Mouse (Mus musculus) cerebellum, postnatal 4 days (tissue): ENCODE results near the gene Nr1h3.
"Not testable (repeated sequence)": the region's sequence is repeated elsewhere in the genome, so short reads cannot be mapped to it uniquely, and the experiment has no call there.

ENCODE experiments used
- DNase-seq, 2 experiments: peaks; one replicate each; pipeline ENCODE4 v3.0.0; 2022; ENCODE audit warnings: low spot score in 2 of 2, mixed read lengths in 1 of 2

Gene Nr1h3

DNA sequence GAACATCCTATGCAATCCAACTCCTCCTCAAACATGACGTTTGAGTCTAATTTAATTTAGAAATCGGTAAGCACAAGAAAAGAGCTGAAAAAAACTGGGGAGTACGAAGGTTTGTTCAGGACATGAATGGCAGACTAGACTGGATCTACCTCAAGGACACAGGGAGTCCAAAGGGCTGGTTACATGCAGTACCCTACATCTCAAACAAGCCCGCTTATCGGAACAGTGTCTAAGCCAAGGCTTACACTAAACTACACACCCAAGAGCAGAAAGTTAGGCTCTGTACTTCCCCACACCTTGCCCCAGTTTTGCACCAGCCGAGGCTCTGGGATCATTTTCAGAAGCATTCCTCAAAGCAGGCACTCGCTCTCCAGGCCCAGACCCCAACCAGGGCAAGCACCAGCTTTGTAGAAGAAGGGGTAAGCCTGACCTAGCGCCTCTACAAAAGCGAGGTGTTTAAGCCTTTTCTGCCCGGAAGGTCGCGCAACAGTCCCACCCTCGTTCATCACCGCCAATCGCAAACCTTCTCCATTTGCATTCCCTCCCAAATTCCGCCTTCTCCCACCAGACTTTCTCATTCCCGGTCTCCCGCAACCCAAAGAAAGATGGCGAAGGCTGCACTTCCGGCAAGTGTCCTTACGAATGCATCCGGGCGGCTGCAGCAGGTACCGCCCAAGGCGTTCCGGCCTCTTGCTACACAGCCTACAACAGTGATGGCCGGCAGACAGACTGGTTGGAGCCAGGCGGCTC, at the start of gene Nr1h3, which contains the start of gene Acp2:
Nr1h3 (minus strand) TSS at position 613 of the 750 bp plus-strand sequence.
Acp2 (plus strand) TSS at position 664 of the 750 bp plus-strand sequence.
- DNase-seq = peak; percentile 90 to 97

GRCm38 (mm10) chr2:91252001-91252400, 49.4 kb upstream of the Nr1h3 start:
- no peak for DNase-seq

- DNase-seq = no peak
These were observed 45.7 kb upstream of the Nr1h3 start for GRCm38 (mm10) chr2:91248366-91248765.

DNA sequence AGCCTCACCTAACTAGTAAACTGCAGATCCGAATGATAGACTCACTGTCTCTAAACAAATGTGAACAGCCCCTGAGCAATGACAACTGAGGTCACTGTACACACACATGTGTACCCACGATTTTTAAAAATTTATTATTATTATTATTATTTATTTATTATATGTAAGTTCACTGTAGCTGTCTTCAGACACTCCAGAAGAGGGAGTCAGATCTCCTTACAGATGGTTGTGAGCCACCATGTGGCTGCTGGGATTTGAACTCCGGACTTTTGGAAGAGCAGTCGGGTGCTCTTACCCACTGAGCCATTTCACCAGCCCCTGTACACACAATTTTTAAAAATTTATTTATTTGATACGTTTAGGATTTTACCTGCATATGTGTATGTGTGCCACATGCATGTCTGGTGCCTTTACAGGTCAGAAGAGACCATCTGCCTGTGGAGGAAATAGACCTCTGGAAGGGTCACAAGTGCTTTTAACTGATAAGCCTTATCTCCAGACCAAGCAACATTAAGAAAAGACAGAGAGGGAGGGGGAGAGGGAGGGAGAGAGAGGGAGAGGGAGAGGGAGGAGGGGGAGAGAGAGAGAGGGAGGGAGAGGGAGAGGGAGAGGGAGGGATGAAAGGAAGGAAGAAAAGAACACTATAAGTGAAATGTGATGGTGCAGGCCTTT, 42.1 kb upstream of the Nr1h3 start:
- no peak for DNase-seq

- DNase-seq = no peak
These were observed 40.8 kb upstream of the Nr1h3 start for GRCm38 (mm10) chr2:91243416-91243815.

- DNase-seq = no peak
These were observed 39.9 kb upstream of the Nr1h3 start for GRCm38 (mm10) chr2:91242547-91242946.

- not testable (repeated sequence) for DNase-seq
These were observed 35.0 kb upstream of the Nr1h3 start for GRCm38 (mm10) chr2:91237511-91238080.

DNA sequence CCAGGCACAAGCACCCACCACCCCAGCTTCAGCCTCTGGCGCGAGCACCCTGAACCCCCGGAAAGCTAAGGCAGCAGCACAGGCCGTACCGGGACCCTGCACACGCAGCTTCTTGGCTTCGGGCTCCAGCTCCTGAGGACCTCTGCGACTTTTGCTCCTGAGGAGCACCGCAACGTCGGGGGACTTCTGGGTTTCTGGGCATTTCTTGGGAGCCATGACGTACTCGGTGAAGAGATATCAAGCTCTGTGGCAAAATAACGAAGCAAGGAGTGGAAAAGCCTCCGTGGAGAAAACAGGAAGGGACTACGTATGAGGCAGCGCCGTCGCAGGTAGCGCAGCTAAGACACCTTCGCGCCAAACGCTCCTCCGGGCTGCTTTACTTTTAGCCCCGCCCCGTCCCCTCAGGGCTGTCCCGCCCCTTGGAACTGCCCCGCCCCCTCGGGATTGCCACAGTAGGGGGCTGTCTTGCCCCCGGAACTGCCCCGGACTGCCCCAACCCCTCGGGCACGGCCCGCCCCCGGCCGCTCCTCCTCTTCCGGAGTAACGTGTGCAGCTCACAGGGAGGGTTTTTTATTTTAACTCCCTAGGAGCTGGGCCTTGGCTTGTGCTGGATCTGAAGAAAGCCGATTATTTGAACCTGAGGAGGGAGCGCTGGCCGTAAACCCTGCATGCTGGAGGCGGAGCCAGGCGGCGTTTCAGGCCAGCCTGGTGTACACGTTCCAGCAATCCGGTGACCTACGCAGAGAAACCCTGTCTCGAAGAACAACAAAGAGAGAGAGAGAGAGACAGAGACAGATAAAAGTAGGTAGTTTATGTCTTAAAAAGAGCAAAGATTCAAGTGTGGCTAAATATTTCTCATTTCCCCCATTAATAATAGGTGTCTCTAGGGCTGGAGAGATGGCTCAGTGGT, 34.2 kb upstream of the Nr1h3 start, which contains the start of gene Ddb2:
Ddb2 (minus strand) TSS at position 382 of the 910 bp plus-strand sequence.
- DNase-seq = peak; percentile 79 to 96

DNA sequence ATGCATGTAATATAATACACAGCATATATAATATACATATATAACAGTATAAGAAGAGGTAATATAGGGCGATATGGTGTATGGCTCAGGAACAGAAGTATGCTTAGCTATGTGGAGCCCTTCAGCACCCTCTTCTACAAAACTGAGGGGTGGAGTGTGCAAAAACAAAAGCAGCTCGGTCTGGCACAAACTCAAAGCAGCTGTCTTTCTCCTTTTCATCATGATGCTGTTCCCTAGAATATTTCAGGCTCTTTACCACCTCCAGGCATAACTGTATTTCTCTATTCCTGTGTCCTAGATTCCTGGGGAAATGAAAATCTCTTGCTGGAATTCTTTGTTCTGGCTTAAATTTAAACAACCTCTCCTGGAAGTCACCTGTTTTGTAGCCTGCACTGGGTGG, 27.1 kb upstream of the Nr1h3 start:
- DNase-seq = no peak

DNA sequence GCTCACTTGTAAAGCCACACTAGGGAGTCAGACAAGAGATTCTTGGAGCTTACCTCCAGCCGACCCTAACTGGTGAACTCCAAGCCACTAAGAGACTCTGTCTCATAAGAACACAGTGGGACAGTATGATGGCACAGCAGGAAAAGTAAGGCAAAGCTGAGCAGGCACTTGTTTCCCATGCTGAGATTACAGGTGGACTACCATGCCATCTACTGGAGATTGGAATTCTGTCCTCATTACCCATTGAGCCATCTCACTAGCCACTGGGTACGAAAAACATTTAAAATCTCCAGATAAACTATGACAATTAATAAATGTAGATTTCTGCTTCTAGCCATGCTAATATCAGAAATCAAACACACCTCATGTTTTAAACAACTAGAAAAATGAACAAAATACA, 21.0 kb upstream of the Nr1h3 start:
- no peak for DNase-seq

DNA sequence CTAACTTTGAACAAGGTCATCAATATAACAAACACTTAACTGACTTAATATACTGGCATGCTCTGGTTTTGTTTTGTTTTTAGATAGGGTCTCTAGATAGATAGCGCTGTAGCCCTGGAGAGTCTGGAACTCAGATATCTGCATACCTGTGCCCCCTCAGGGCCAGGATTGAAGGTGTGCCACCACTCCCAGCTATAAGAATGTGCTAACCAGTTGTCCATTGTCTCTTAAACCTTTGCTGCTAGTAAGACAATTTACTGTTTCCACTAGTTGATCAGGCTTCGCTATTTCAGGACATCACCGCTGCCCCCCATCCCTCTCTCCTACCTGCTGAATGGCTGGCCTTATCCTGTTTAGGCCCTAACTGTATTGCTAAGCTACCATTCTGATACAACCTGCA, 17.9 kb upstream of the Nr1h3 start:
- DNase-seq = no peak

DNA sequence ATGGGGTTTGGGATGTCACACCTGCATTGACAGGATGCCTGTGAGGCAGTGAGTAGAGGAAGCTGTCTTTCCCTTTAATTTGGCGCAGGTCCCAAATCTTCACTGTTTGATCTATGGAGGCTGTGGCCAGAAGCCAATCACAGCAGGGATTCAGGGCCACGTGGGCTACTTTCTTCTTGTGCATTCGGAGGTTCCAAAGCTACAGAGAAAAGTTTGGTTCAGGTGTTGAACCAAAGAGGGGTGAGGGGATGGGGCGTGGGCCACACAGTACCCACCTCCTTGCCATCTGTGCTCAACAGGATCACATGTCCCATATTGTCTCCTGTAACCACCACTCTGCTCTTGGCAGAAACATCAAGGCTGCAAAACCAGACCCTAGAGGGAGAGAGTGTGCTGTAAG, 14.4 kb upstream of the Nr1h3 start:
- DNase-seq = peak in 1 of 2 experiments; percentile 38

DNA sequence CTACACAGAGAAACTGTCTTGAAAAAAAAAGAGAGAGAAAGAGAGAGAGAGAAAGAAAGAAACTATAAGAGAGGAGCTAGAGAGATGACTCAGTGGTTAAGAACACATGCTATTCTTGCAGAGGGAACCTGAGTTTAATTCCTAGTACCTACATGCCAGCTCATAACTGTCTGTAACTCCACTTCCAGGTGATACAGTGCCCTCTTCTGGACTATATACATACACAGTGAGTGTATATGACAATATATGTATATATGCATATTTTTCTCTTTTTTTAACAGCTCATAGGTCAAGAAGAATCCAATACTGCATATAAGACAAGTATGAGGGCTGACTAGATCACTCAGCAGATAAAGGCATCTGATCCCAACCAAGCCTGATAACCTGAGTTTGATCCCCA, 10.7 kb upstream of the Nr1h3 start:
- no peak for DNase-seq

- DNase-seq = no peak
These were observed 3.7 kb upstream of the Nr1h3 start for GRCm38 (mm10) chr2:91206254-91206775.

DNA sequence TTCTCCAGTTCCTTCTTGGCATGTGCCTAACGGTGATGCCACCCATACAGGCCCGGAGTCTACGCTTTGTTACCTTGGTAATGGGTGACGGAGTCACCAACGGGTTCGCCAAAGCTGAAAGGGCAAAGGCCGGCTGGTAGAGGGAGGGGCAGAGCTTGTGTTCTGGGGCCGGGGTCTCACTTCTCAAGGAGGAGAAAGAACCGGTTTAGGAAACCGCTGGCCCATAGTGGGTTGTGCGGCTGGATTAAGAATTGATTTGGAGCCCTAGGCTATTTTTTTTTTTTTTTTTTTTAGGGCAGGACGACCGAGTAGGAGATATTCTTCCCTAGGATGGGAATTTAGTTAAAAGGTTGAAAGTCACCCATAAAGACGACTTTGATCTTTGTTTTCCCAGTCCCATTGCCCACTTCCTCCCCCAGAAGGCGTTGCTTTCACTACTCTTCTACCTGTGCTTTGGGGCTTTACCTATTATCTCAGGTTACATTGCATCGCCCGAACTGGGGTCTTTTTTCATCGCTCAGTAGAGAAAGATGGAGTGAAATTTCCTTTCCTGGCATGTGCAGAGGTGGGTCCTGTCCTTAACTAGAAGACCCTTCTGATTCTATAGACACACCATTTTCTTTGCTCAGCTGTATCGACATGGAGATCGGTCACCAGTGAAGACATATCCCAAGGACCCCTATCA, 480 bp upstream of the Nr1h3 start:
- no peak for DNase-seq

DNA sequence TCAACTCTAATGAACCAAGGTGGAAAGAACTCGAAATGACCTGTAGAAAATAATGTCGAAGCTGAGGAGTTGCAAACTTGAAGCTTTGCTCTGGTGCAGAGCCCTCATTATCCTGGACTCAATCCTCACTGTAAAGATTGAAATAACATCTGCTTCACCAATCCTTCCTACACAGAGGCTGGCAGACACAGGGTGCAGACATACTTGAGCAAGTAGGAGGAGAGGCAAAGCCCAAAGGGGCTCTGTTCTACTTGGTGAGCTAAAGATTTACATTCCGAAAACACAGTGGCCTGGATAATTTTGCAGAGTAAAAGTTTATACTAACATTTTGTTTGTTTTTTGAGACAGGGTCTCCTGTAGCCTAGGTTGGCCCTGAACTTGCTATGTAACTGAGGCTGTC, 3.7 kb downstream of the Nr1h3 start:
- no peak for DNase-seq

GRCm38 (mm10) chr2:91196577-91197001, 6.0 kb downstream of the Nr1h3 start:
- DNase-seq = no peak

DNA sequence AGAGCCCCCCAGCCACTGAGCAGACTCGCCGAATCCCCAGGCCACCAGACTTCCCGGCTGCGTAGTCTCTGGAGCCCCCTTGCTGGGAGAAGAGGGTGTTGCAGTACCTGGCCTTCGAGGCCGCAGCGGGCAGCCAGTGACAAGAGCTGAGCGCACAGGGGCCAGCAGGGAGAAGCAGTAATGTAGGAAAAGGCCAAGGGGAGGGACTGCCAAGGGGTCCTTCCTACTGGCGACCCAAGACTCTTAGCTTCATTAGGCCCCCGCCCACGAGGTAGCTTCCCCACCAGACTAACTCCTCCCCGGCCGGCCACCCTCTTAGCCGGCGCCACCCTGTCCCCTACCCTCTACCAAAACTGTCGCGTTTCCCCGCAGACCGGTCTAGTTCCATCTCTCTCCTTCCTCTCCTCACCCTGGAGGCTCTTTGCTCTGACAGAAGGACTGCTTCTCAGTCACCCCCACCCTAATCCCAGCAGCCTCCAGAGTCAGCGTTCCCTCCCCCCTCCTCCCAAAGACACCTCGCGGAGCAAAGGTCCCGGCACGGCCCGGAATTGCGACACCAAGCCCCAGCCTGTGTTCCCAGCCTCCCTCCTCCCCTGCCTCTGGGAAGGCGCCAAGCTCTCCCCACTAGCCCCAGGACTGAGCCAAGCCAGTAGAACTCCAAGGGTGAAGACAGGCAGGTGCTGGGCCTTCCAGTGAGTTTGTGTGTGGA, 7.9 kb downstream of the Nr1h3 start:
- peak in 1 of 2 experiments; percentile 39 for DNase-seq

DNA sequence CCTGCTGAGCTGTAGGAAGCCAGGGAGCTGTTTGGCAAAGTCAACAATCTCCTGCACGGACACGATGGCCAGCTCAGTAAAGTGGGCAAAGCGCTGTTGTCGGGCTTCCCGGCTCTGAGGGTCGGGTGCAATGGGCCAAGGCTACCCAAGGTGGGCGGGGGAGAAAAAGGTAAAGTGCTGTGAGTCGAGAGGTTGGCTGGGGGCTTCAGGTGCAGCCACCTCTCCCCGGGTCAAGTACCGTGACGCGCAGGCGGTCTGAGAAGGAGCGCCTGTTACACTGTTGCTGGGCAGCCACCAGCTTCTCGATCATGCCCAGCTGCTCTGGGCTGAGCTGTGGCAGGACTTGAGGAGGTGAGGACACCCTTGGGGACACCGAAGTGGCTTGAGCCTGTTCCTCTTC, 12.1 kb downstream of the Nr1h3 start:
- no peak for DNase-seq

GRCm38 (mm10) chr2:91187431-91187830, 15.2 kb downstream of the Nr1h3 start:
- DNase-seq = no peak
